In the genomic region with DNA sequence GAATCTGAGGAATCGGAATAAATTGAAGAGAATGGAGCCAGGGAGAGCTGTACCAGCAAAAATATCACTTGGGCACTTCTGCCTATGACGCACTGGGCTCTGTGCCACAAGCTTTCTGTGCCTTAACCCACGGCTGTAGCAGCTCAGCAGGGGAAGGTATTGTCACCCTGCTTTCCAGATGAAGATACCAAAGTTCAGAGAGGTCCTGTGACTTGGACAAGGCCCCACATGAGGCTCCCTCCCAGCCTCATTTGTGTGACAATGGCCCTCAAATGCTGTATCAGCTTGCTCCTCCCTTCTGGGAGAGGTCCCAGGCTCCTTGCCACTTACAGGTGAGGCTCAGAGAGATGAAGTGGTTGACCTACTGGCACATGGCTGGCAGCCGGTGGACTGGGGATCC, we compare ENCODE assay signal across 8 mouse cellular contexts. TPM values are rescaled to one million over a fixed set of nuclear protein-coding genes. Genes with fewer than 3 reads are reported as not detected.
DNase-seq lines count a peak whose midpoint lies in the region; ATAC-seq and TF ChIP-seq lines count a peak whose summit lies in the region.

No protein-coding gene starts in this region.

- WGBS in heart, embryonic 12.5 days = 41% methylated on average over 4 of the region's 4 CpGs
- WGBS in hindbrain, embryonic 11.5 days = 34% methylated on average over 4 of the region's 4 CpGs
- 51% methylated on average over 4 of the region's 4 CpGs for WGBS in liver, embryonic 14.5 days (ENCODE audit: insufficient replicate concordance)

- peak overlapping the region; percentile 77; the same call in 1 of the 2 replicates for H3K4me3 ChIP-seq in heart, embryonic 12.5 days
- H3K4me3 ChIP-seq in hindbrain, embryonic 11.5 days (ENCODE audit: low read depth, low read length) = no peak overlapping the region
- H3K4me3 ChIP-seq in liver, embryonic 14.5 days (ENCODE audit: insufficient read depth in 1 of 2, low read depth in 2 of 2, low read length in 2 of 2) = peak overlapping the region in 1 of 2 experiments; percentile 68; a peak in 2 of 4 replicates

- no peak for ATAC-seq in heart, embryonic 12.5 days (ENCODE audit: insufficient number of reproducible peaks, low FRiP score)
- no peak for ATAC-seq in hindbrain, embryonic 11.5 days (ENCODE audit: low FRiP score)
- no peak for ATAC-seq in liver, embryonic 14.5 days (ENCODE audit: insufficient read depth)

- no peak for DNase-seq in heart, adult 8-10 months (ENCODE audit: low spot score)
- peak; percentile 83 for DNase-seq in brain, adult 2 months (ENCODE audit: low read depth, low spot score)
- DNase-seq in hindbrain, embryonic 11.5 days (ENCODE audit: low spot score) = no peak
- DNase-seq in liver, embryonic 14.5 days (ENCODE audit: low read depth in 3 of 3, low spot score in 3 of 3) = no peak
- peak; percentile 43 for DNase-seq in right cerebral cortex, postnatal 4 days
- DNase-seq in urinary bladder, adult 18-20 months (ENCODE audit: low spot score in 2 of 2) = no peak
- DNase-seq in gastrocnemius, postnatal 25 days = no peak

- peaks cover 12% of the 10 kb centered on the region; the same call in 1 of the 2 replicates for H3K27me3 ChIP-seq in heart, embryonic 12.5 days (replicated peaks)
- no peaks in the 10 kb centered on the region for H3K27me3 ChIP-seq in hindbrain, embryonic 11.5 days (ENCODE audit: control insufficient read depth, insufficient read depth, low read length)
- no peaks in the 10 kb centered on the region for H3K27me3 ChIP-seq in liver, embryonic 14.5 days (ENCODE audit: control insufficient read depth, insufficient read depth, low read length)

- H3K27ac ChIP-seq in heart, embryonic 12.5 days (ENCODE audit: poor library complexity, severe bottlenecking) = no peak overlapping the region
- H3K27ac ChIP-seq in hindbrain, embryonic 11.5 days (ENCODE audit: low read depth, low read length) = no peak overlapping the region
- H3K27ac ChIP-seq in liver, embryonic 14.5 days = no peak overlapping the region

- no peak overlapping the region for H3K9ac ChIP-seq in heart, embryonic 12.5 days
- H3K9ac ChIP-seq in hindbrain, embryonic 11.5 days (ENCODE audit: low read depth, low read length) = no peak overlapping the region
- H3K9ac ChIP-seq in liver, embryonic 14.5 days (replicated peaks) = peak overlapping the region; percentile 62

- TF ChIP-seq EP300 in liver, embryonic 14.5 days (IDR thresholded peaks at IDR 0.05; ENCODE audit: low read depth) = no peak

- TF ChIP-seq CTCF in liver, embryonic 14.5 days (IDR thresholded peaks at IDR 0.05; ENCODE audit: low read depth) = no peak

- no peaks in the 10 kb centered on the region for H3K9me3 ChIP-seq in heart, embryonic 12.5 days (replicated peaks)
- H3K9me3 ChIP-seq in hindbrain, embryonic 11.5 days (ENCODE audit: control insufficient read depth, low read length) = no peaks in the 10 kb centered on the region
- H3K9me3 ChIP-seq in liver, embryonic 14.5 days (ENCODE audit: control insufficient read depth, low read length) = no peaks in the 10 kb centered on the region

- peak overlapping the region; percentile 91 for H3K4me2 ChIP-seq in heart, embryonic 12.5 days
- H3K4me2 ChIP-seq in hindbrain, embryonic 11.5 days (replicated peaks; ENCODE audit: low read depth, low read length) = peak overlapping the region; percentile 91; the same call in 1 of the 2 replicates
- H3K4me2 ChIP-seq in liver, embryonic 14.5 days (ENCODE audit: low read depth) = peak overlapping the region; percentile 93

- no peaks in the 10 kb centered on the region for H3K36me3 ChIP-seq in heart, embryonic 12.5 days
- H3K36me3 ChIP-seq in hindbrain, embryonic 11.5 days (ENCODE audit: control insufficient read depth, insufficient read depth, low read length) = no peaks in the 10 kb centered on the region
- no peaks in the 10 kb centered on the region for H3K36me3 ChIP-seq in liver, embryonic 14.5 days (replicated peaks; ENCODE audit: control insufficient read depth, insufficient read depth, low read depth)

- H3K4me1 ChIP-seq in heart, embryonic 12.5 days (replicated peaks) = peaks cover 30% of the 10 kb centered on the region
- H3K4me1 ChIP-seq in hindbrain, embryonic 11.5 days (replicated peaks; ENCODE audit: control insufficient read depth, insufficient read depth, low read length) = peaks cover 12% of the 10 kb centered on the region; the same call in 1 of the 2 replicates
- peaks cover 31 to 33% of the 10 kb centered on the region in 2 experiments for H3K4me1 ChIP-seq in liver, embryonic 14.5 days (replicated peaks; ENCODE audit: control insufficient read depth in 2 of 2, insufficient read depth in 2 of 2, low read length in 1 of 2)

RNA-seq across cellular contexts. Expression of a gene that starts 15.8 kb away (rescaled TPM):
- 13.6 and 14.1 TPM in 2 replicates for polyA plus RNA-seq in heart, embryonic 12.5 days (2016; fragmentation: Nextera tagmentation; extraction: Ambion mirVana)
- total RNA-seq in heart, adult 8-10 months (2022) = 10 to 100 TPM; 11.9 to 15.0 (median 14.3) TPM
- 4.0 and 4.6 TPM in 2 replicates for polyA plus RNA-seq in hindbrain, embryonic 11.5 days (2014; fragmentation: Nextera tagmentation; extraction: Ambion mirVana)
- 4.5 and 4.7 TPM in 2 replicates for polyA plus RNA-seq in liver, embryonic 14.5 days (2012; rRNA removed)
- polyA plus RNA-seq in liver, embryonic 14.5 days (2014; fragmentation: Nextera tagmentation; extraction: Ambion mirVana) = 2.6 and 4.8 TPM in 2 replicates
- total RNA-seq in gastrocnemius, postnatal 25 days (2021) = 1 to 10 TPM; 5.0 to 6.5 TPM

RNA-seq across cellular contexts. Expression of a gene that starts 27.6 kb away (rescaled TPM):
- 0.86 and 1.1 TPM in 2 replicates for polyA plus RNA-seq in heart, embryonic 12.5 days (2016; fragmentation: Nextera tagmentation; extraction: Ambion mirVana)
- 1 to 10 TPM; 1.1 to 3.2 (median 1.8) TPM for total RNA-seq in heart, adult 8-10 months (2022)
- polyA plus RNA-seq in hindbrain, embryonic 11.5 days (2014; fragmentation: Nextera tagmentation; extraction: Ambion mirVana) = 0.18 and 0.28 TPM in 2 replicates
- polyA plus RNA-seq in liver, embryonic 14.5 days (2012; rRNA removed) = 0.68 and 0.93 TPM in 2 replicates
- polyA plus RNA-seq in liver, embryonic 14.5 days (2014; fragmentation: Nextera tagmentation; extraction: Ambion mirVana) = 0.15 and 0.16 TPM in 2 replicates
- total RNA-seq in gastrocnemius, postnatal 25 days (2021) = 1 to 10 TPM; 1.2 TPM

RNA-seq across cellular contexts. Expression of a gene that starts 49.0 kb away (rescaled TPM):
- polyA plus RNA-seq in heart, embryonic 12.5 days (2016; fragmentation: Nextera tagmentation; extraction: Ambion mirVana) = 23.1 and 25.8 TPM in 2 replicates
- 10 to 100 TPM in 1 of 4 experiments, 1 to 10 TPM in 3; 8.3 to 10.0 (median 9.4) TPM for total RNA-seq in heart, adult 8-10 months (2022)
- polyA plus RNA-seq in hindbrain, embryonic 11.5 days (2014; fragmentation: Nextera tagmentation; extraction: Ambion mirVana) = 23.2 and 25.6 TPM in 2 replicates
- polyA plus RNA-seq in liver, embryonic 14.5 days (2012; rRNA removed) = 9.8 and 11.1 TPM in 2 replicates
- 11.5 and 16.3 TPM in 2 replicates for polyA plus RNA-seq in liver, embryonic 14.5 days (2014; fragmentation: Nextera tagmentation; extraction: Ambion mirVana)
- total RNA-seq in gastrocnemius, postnatal 25 days (2021) = 1 to 10 TPM; 9.6 TPM

RNA-seq across cellular contexts. Expression of a gene that starts 49.8 kb away (rescaled TPM):
- polyA plus RNA-seq in heart, embryonic 12.5 days (2016; fragmentation: Nextera tagmentation; extraction: Ambion mirVana) = 0.06 and 0.13 TPM in 2 replicates
- not detected for total RNA-seq in heart, adult 8-10 months (2022)
- 0.62 and 0.84 TPM in 2 replicates for polyA plus RNA-seq in hindbrain, embryonic 11.5 days (2014; fragmentation: Nextera tagmentation; extraction: Ambion mirVana)
- polyA plus RNA-seq in liver, embryonic 14.5 days (2012; rRNA removed) = 0.03 and 0.06 TPM in 2 replicates
- polyA plus RNA-seq in liver, embryonic 14.5 days (2014; fragmentation: Nextera tagmentation; extraction: Ambion mirVana) = not detected in 2 replicates
- under 1 TPM; 0.84 to 0.86 TPM for total RNA-seq in gastrocnemius, postnatal 25 days (2021)

Comparison
In these comparisons a context has a peak if more than half of its experiments do, and no peak if none do; other contexts are left out.
1. DNase-seq: peak in brain, adult 2 months (single experiment) and right cerebral cortex, postnatal 4 days (single experiment); none in heart, adult 8-10 months (single experiment), hindbrain, embryonic 11.5 days (single experiment), liver, embryonic 14.5 days (0 of 3), urinary bladder, adult 18-20 months (0 of 2) and gastrocnemius, postnatal 25 days (single experiment).
2. Peak in every context shown above with its lines, with median percentiles within 50 percentile points of each other: H3K4me2 ChIP-seq.